Mouse (Mus musculus): ENCODE data around the gene Syce2. TPM values are rescaled to one million over a fixed set of nuclear protein-coding genes. Genes with fewer than 3 reads are reported as not detected.

Syce2 gene
- total RNA-seq, 2 experiments from 2014 or later: 19.3 to 22.8 TPM

DNA sequence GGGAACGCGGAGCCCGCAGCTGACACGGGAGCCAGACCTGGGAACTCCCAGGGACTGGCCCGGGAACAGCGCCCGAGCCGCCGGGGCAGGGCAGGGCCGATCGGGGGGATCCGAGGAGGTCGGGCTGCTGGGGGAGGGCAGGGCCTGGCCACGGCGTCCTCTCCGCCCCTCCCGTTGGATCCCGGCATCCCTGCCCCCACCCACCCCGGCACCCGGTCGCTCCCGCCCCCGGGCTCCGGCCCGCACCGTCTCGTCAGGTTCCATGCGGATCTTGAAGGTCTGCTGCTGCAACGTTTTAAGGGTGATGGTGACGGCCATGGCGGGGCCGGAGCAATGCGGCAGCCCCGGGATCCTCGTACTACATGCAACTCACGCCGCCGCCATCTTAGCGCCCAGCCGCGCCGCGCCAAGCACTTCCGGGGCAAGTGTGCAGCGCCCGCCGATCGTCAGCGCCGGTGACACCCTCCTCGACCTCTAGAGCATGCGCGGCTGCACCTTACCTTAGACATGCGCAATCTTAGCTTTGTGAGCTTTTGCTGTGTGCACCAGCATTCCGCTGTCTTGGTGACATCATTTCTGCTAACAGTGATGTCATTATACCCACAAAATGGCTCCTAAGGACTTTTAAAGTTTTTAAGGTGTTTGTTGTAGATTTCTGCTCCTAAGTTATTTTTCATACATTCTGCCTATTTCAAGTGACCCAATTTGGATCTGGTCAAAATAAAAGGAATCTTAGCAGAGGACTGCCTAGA is 31.5 kb upstream of the Syce2 start, which contains the start of gene Rad23a:
Gene Rad23a (minus strand): TSS at position 418 of the 752 bp plus-strand sequence.
- intact Hi-C loops (cut with DNase I): no loop called here
- DNase-seq (ENCODE audit: extremely low spot score in 1 of 2, low spot score in 2 of 2): peak; percentile 92 to 95

DNA sequence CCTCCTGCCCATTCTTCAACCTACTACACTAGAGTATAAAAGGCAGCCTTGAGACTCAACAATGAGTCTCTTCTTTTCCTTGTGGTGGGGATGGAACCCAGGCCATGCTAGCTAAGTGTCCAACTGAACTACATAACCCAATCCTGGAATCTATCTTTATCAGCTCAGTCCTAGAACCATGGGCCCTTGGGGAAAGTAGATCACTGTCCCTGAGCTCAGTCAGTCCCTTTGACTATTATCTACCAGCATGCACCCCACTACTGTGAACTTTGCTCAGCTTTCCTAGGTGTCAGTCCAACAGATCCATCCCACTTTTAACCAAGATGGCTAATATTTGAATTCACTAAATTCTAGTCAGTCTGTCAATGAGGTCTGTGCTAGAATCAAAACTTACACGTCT is 30.4 kb upstream of the Syce2 start:
- intact Hi-C loops (cut with DNase I): no loop called here
- DNase-seq (ENCODE audit: extremely low spot score in 1 of 2, low spot score in 2 of 2): no peak

DNA sequence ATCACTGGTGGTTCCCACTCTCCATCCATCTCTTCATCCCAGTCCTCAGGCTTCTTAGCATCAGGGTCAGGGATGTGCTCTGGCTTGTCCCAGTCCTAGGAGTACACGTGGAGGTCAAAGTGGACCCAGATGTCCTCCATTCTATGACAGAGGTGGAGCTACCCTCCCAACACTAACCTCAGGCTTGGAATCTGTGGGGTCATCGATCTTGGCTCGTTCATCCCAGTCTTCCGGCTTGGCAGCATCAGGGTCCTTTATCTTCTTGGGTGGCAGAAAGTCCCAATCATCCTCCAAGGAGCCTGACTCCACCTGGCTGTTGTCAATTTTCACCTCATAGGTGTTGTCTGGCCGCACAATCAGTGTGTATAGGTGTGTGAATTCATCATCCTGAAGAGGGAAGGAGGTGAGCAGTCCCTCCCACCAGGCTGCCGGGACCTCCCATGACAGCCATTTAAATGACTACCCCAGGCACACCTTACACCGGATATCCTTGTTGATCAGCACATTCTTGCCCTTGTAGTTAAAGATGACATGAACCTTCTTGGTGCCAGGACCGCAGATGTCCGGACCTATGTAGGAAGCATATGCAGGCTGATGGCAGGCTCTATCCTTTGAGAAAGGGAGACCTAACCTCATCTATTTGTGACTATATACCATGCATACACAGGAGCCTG is 27.4 kb upstream of the Syce2 start:
- intact Hi-C loops (cut with DNase I): loop anchor here (5.0 kb wide), 1 partner anchor 58 kb away; the partner anchor contains the start of gene Klf1
- DNase-seq (ENCODE audit: extremely low spot score in 1 of 2, low spot score in 2 of 2): no peak

DNA sequence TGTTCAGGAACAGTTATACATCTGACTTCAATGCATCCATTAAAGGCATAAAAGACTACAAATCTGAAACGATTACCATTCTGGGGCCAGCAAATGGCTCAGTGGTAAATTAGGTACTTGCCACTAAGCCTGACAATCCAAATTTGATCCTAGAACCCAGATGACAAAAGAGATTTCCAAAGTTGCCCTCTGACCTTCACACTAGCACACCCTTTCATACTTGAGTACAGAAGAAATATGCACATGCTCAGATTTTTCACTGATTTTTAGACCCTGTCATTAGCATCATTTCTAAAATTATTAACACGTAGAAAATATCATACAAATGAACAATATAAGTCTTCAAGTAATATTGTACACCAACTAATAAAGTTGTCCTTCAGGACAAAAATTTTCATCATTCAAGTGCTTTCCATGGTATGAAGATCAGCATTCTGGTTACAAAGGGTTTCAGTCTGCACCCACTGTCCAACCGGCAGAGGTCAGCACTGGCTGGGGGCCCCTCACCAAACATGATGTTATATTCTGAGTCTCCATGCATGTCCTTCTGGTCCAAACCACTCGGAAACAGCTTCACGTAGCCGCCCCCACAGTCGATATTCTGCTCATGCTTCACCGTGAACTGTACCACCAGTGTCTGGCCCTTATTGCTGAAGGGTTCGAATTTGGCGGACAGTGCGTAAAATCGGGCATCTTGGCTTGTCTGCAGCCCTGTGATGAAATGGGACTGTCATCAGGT is 26.4 kb upstream of the Syce2 start:
- intact Hi-C loops (cut with DNase I): loop anchor here (5.0 kb wide), 1 partner anchor 57 kb away; the partner anchor contains the start of gene Klf1
- peak in 1 of 2 experiments; percentile 70 for DNase-seq (ENCODE audit: extremely low spot score in 1 of 2, low spot score in 2 of 2)

DNA sequence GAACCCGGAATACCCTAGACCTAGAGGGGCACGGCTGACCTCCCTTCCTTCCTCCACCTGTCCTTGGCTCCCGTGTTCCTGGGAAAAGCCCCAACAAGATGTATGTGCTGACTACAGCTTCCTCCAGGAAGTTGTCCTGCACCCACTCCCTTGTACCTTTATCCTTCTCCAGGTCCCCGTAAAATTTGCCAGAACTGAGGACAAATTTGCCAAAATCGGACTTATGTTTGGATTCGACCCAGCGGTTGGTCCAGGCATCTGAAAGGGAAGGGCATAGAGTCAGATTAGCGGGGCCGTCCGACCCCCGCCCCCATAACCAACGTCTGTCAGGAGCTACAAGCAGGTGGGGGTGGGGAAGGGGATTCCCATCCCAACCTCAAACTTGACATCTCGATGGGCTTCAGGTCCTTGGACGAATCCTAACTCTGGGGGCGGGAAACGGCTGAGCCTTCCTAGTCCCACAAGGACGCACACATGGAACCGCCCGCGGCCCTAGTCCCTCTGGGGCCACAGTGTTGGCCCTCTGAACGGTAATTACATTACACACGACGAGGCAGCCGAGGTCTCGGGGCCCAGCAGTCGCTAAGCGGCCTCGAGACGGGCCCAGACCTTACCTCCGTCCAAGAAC is 25.7 kb upstream of the Syce2 start:
- no peak for DNase-seq (ENCODE audit: extremely low spot score in 1 of 2, low spot score in 2 of 2)
- intact Hi-C loops (cut with DNase I): loop anchor here (5.0 kb wide), 1 partner anchor 56 kb away; the partner anchor contains the start of gene Klf1

DNA sequence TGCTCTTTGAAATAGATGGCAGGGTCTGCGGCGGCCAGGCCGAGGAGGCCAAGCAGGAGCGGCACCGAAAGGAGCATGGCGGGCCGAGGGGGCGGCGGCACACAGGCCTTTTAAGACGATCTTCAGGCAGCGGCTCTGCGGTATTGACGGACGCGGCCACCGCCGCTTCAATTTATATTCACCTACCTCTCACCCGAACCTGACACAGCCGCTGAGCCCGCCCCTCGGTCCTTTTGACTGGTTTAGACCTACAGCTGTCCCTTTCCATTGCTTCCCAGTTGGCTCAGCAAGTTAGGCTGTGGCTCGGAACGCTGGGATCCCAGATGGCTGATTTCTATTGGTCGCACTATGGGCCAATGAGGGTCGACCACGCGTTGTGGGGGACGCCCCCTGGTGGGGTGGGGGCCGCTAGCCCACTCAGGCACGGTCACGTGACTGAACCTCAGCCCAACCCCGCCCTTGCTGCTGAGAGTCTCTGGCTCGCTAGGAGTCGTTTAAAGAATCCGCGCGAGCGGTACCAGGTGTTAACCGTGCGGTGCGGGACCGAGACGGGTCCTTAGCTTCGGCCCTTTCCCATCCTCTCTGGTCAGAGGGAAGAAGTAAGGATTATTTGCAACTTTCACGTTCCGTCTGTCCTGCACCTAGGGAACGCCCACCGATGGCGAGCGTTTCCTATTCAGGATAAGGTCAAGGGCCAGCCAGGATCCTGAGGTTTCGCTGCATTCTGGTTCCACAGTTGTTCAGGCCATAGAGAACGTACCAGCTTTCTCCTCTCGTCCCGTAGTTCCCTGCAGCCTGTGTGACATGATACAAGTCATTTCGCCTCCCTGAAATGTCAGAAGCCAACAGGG is 25.0 kb upstream of the Syce2 start, which contains the start of gene Calr:
Gene Calr (minus strand): TSS at position 213 of the 851 bp plus-strand sequence.
- peak; percentile 99 to 100 for DNase-seq (ENCODE audit: extremely low spot score in 1 of 2, low spot score in 2 of 2)
- intact Hi-C loops (cut with DNase I): loop anchor here (5.0 kb wide), 1 partner anchor 55 kb away; the partner anchor contains the start of gene Klf1

DNA sequence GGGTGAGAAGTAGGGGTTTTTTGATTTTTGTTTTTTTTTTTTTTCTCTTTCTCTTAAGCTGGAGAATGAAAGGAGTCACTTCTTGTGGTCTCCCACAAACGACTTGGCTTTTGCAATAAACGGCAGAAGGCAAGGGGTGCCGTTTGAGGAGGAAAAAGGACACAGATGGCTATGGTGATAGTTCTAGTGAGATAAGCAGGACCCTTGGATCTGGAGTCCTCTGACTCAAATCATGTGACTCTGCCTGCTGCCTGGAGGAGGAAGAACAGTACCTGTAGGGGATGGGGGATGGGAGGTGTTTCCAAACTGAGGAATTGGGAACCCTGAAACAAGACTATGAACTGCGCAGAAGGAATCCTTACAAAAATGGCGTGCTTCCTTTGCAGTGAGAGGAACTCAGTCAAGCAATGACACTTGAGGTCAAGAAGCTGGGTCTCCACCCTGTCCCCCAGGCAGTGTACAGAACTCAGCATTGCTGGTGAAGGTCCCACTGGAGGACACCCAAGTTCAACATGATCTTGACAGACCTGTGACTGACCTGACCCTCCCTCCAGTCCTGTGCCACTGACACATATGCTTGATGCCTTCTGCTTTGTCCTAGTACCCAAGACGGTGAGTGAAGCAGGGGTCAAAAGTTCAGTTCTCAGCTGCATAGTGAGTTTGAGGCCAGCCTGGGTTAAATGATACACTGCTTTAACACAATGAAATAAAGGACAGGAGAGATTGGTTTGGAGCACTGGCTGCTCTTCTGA is 24.1 kb upstream of the Syce2 start:
- intact Hi-C loops (cut with DNase I): loop anchor here (5.0 kb wide), 1 partner anchor 54 kb away; the partner anchor contains the start of gene Klf1
- DNase-seq (ENCODE audit: extremely low spot score in 1 of 2, low spot score in 2 of 2): no peak

DNA sequence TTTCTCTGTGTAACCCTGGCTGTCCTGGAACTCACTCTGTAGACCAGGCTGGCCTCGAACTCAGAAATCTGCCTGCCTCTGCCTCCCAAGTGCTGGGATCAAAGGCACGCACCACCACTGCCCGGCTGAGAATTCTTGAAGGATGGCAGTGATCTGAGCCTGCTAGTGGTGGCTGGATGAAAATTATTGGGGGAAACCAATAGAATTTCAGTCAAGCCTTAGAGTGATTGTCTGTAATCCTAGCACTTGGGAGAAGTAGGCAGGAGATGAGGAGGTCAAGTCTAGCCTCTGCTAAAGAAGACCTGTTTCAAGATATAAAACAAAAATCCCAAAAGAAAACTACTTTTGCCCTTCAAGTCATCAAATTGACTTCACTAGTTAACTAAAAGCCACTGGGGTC is 15.5 kb upstream of the Syce2 start:
- no peak for DNase-seq (ENCODE audit: extremely low spot score in 1 of 2, low spot score in 2 of 2)
- intact Hi-C loops (cut with DNase I): no loop called here

DNA sequence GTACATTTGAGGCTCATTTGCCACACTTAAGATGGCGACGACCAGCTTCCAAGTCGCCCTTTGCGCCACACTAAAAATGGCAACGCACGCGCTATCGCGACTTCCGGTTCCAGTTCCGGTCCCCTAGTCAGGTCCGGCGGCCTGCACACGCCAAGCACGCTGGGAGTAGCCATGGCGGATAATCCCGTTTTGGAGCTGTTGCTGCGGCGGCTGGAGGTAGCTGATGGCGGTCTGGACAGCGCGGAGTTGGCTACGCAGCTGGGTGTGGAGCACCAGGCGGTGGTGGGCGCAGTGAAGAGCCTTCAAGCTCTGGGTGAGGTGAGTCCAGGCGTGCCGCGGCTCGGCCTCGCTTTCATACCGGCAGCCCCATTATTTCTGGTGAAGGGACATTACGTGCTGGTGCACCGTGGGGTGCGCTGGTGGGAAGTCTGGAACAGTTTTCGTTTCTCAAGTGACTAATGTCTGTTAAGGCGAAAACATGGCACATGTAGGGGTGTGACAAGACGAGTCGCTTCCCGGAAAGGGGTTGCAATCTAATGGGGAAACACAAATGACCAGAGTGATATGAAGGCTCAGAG is 15.0 kb upstream of the Syce2 start, which contains the start of gene Farsa:
Gene Farsa (plus strand): TSS at position 126 of the 578 bp plus-strand sequence.
- intact Hi-C loops (cut with DNase I): no loop called here
- DNase-seq (ENCODE audit: extremely low spot score in 1 of 2, low spot score in 2 of 2): peak; percentile 93 to 94

DNA sequence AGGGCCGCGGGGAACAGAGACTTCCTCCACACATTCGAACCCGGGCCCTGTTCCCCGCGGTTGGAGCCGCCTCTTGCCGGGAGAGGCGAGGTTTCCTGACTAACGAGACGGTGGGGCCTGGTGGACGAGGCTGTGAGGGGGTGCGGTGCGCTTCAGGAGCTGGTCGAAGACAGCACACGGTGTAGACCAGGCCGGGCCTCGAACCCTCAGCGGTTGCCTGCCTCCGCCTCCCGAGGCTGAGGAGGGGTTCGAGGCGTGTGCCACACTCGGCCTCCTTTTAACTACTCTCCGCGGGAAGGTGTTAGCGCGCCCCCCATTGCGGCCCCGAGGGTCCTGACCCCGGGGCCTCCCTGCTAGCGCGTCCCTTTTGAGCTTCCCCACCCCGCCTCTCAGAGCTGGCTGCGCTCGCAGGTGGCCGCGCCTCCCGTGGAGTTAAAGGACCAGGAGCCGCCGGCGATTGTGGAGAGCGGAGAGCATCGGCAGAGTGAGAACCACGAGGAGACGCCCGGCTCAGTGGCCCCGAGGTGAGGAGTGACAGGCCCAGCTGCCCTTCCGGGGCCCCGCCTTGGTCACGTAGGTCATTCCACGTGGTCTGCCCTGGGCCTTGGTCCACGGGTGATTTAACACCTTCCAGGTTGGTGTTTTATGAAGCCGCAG is 526 bp downstream of the Syce2 start:
- intact Hi-C loops (cut with DNase I): no loop called here
- DNase-seq (ENCODE audit: extremely low spot score in 1 of 2, low spot score in 2 of 2): peak in 1 of 2 experiments; percentile 51

DNA sequence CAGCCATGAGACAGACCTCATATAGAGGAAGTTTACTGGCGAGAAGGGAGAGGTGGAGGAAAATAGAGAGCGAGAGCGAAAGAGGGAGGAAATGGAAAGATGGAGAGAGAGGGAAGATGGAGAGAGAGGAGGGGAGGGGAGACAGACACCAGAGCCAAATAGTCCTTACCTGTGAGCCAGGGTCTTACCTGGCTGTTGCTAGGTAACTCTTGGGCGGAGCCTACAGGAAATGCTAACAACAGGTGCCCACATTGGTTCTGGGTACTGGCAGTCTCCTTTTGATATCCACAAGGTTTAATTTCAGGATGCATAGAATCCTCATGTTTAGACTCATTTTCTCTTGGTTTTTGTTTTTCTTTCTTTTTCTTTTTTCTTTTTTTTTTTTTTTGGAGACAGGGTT is 1.1 kb downstream of the Syce2 start:
- intact Hi-C loops (cut with DNase I): no loop called here
- no peak for DNase-seq (ENCODE audit: extremely low spot score in 1 of 2, low spot score in 2 of 2)

DNA sequence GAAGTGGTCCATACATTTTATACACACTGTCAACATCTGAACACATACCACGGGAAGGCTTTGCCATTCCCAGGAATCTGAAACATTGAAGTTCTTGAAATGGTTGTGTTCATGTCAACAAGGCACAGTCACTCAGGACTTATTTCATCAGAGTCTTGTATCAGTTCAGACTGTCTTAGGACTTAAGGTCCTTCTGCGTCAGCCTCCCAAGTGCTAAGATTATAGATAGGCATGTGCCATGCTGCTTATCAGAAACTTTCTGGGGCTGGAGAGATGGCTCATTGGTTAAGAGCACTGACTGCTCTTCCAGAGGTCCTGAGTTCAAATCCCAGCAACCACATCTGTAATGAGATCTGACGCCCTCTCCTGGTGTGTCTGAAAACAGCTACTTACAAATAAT is 2.4 kb downstream of the Syce2 start:
- intact Hi-C loops (cut with DNase I): no loop called here
- DNase-seq (ENCODE audit: extremely low spot score in 1 of 2, low spot score in 2 of 2): no peak

DNA sequence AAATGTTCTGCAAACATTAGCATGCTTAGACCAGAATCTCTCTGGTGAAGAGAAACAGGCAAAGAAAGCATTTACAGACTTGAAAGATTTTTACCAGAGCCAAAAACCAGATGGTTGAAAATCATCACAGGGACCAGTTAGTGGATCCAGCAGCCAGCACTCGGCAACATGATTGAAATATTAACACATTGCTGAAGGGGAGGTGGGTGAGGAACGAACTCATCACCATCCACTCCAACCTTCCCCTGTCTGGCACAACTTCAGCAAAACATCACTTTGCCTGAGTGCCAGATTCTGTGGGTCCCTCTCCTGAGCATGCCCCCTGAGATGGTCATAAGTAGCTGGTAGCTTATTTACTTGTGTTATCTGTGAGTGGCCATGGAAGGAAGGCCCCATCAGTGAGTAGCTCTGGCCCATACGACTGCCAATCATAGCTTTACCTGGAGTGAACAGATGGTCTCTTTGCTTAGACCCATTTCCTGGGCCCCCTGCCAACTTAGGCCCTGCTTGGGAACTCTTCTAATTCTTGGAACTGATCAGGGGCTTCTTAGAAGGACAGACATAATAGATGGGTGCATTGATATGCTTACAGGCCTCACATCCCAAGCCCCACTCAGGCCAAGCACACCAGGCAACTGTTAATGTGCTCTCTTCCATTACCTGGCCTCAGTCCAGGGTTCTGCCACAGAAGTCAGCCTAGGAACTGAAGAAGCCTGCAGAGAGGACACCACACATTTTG is 5.6 kb downstream of the Syce2 start:
- intact Hi-C loops (cut with DNase I): no loop called here
- peak in 1 of 2 experiments; percentile 35 for DNase-seq (ENCODE audit: extremely low spot score in 1 of 2, low spot score in 2 of 2)

DNA sequence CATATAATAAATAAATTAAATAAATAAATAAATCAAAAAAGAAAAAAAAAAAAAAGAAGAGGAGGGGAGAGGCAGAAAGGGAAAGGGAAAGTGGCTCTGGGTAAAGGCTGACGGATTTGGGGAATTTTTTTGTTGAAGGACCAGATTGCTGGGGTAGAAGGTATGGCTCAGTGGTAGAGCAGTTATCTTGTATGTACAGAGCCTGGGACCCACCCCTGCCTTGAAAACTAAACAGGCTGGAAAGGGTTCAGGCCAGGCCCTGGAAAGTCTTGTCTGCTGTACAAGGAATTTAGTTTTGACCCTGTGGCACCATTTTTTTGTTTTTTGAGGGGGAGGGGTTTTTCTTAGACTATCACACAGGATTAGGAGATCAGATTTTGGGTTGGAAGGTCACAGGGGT is 7.0 kb downstream of the Syce2 start:
- intact Hi-C loops (cut with DNase I): no loop called here
- no peak for DNase-seq (ENCODE audit: extremely low spot score in 1 of 2, low spot score in 2 of 2)

DNA sequence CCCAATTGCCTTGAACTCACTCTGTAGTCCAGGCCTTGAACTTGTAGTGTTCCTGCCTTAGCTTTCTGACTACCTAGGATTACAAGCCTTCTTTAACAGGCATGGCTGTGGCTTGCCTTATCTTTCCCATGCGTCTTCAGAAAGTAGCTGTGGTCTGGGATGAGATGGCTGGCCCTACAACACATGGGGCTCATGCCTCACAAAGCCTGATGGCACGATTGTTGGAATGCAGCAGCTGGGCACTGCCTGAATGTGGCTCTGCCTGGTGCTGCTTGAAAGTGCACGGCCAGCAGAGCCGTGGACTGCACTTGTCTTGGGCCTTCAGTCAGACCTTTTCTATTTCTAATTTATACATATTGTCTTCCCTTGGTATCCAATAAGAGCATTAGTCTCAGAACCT is 12.8 kb downstream of the Syce2 start:
- intact Hi-C loops (cut with DNase I): no loop called here
- DNase-seq (ENCODE audit: extremely low spot score in 1 of 2, low spot score in 2 of 2): no peak

DNA sequence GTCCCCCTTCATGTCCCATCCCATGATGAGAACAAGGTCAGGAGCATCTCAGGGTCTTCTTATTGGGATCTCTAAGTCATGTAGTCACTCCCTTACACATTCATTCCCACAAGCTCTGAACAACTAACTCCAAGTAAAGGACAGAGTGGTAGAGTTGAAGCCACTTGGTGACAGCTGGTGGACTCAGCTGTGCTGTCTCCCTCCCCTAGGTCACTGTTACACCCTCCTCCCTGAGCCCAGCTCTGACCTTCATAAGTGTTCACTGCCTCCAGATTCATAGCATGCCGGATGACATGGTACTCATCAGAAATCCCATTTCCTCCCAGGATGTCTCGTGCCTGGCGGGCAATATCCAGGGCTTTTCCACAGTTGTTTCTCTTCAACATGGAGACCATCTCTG is 16.4 kb downstream of the Syce2 start:
- intact Hi-C loops (cut with DNase I): no loop called here
- no peak for DNase-seq (ENCODE audit: extremely low spot score in 1 of 2, low spot score in 2 of 2)

Data from left cerebral cortex, postnatal 10 days (tissue).